Mouse (Mus musculus): ENCODE results near the gene Ntn3. TPM values are rescaled to one million over a fixed set of nuclear protein-coding genes. Genes with fewer than 3 reads are reported as not detected.

Gene Ntn3
- polyA plus RNA-seq, 1 experiment from 2014 or later, result 14.0 TPM

GRCm38 (mm10) chr17:24226721-24227120 lies 17.4 kb upstream of the Ntn3 start:
- ATAC-seq (ENCODE audit: insufficient number of reproducible peaks, insufficient read depth, low FRiP score, low TSS enrichment, low read depth), result no peak
- no peak overlapping the region for H3K27ac ChIP-seq
- H3K4me2 ChIP-seq, result no peak overlapping the region
- peaks cover 91% of the 10 kb centered on the region for H3K36me3 ChIP-seq
- H3K9ac ChIP-seq, result peak overlapping the region; percentile 21; the same call in 1 of the 2 replicates
- no peaks in the 10 kb centered on the region for H3K9me3 ChIP-seq
- no peaks in the 10 kb centered on the region for H3K27me3 ChIP-seq
- WGBS, result 93% methylated on average over 8 of the region's 8 CpGs
- H3K4me1 ChIP-seq, result no peaks in the 10 kb centered on the region
- no peak overlapping the region for H3K4me3 ChIP-seq

GRCm38 (mm10) chr17:24225851-24226250 lies 16.5 kb upstream of the Ntn3 start:
- no peak overlapping the region for H3K27ac ChIP-seq

GRCm38 (mm10) chr17:24224741-24225140 lies 15.4 kb upstream of the Ntn3 start:
- Histone ChIP-seq H3K27me3 (no peaks in the 10 kb centered on the region), H3K4me3 (no peak overlapping the region), H3K9ac (no peak overlapping the region), H3K27ac (no peak overlapping the region), H3K9me3 (no peaks in the 10 kb centered on the region), H3K36me3 (peaks cover 72% of the 10 kb centered on the region), H3K4me2 (no peak overlapping the region), H3K4me1 (peaks cover 10% of the 10 kb centered on the region)
- no peak for ATAC-seq (ENCODE audit: insufficient number of reproducible peaks, insufficient read depth, low FRiP score, low TSS enrichment, low read depth)
- WGBS, result 85% methylated on average over 10 of the region's 10 CpGs

More at GRCm38 (mm10) chr17:24225851-24226250, 16.5 kb upstream of the Ntn3 start:
- no peaks in the 10 kb centered on the region for H3K27me3 ChIP-seq
- H3K4me1 ChIP-seq, result peaks cover 5% of the 10 kb centered on the region
- peaks cover 83% of the 10 kb centered on the region for H3K36me3 ChIP-seq
- WGBS, result 94% methylated on average over 5 of the region's 5 CpGs
- H3K4me3 ChIP-seq, result no peak overlapping the region
- H3K4me2 ChIP-seq, result no peak overlapping the region
- ATAC-seq (ENCODE audit: insufficient number of reproducible peaks, insufficient read depth, low FRiP score, low TSS enrichment, low read depth), result no peak
- no peaks in the 10 kb centered on the region for H3K9me3 ChIP-seq
- H3K9ac ChIP-seq, result no peak overlapping the region

GRCm38 (mm10) chr17:24223513-24223912 lies 14.2 kb upstream of the Ntn3 start:
- no peak for ATAC-seq (ENCODE audit: insufficient number of reproducible peaks, insufficient read depth, low FRiP score, low TSS enrichment, low read depth)
- H3K4me1 ChIP-seq, result peaks cover 15% of the 10 kb centered on the region
- H3K9ac ChIP-seq, result 0 out of 2 replicates have a peak overlapping the region, but pooled peaks have one; percentile 0
- H3K36me3 ChIP-seq, result peaks cover 63% of the 10 kb centered on the region
- H3K27ac ChIP-seq, result no peak overlapping the region
- H3K27me3 ChIP-seq, result no peaks in the 10 kb centered on the region
- no peaks in the 10 kb centered on the region for H3K9me3 ChIP-seq
- H3K4me2 ChIP-seq, result no peak overlapping the region
- WGBS, result 92% methylated on average over 5 of the region's 5 CpGs
- no peak overlapping the region for H3K4me3 ChIP-seq

- Histone ChIP-seq H3K27ac (no peak overlapping the region), H3K9me3 (no peaks in the 10 kb centered on the region), H3K4me3 (no peak overlapping the region), H3K4me2 (no peak overlapping the region), H3K9ac (0 out of 2 replicates have a peak overlapping the region, but pooled peaks have one; percentile 27), H3K36me3 (peaks cover 63% of the 10 kb centered on the region), H3K27me3 (no peaks in the 10 kb centered on the region), H3K4me1 (peaks cover 15% of the 10 kb centered on the region)
- 79% methylated on average over 6 of the region's 6 CpGs for WGBS
- no peak for ATAC-seq (ENCODE audit: insufficient number of reproducible peaks, insufficient read depth, low FRiP score, low TSS enrichment, low read depth)
Observed at GRCm38 (mm10) chr17:24222653-24223052, 13.3 kb upstream of the Ntn3 start.

DNA sequence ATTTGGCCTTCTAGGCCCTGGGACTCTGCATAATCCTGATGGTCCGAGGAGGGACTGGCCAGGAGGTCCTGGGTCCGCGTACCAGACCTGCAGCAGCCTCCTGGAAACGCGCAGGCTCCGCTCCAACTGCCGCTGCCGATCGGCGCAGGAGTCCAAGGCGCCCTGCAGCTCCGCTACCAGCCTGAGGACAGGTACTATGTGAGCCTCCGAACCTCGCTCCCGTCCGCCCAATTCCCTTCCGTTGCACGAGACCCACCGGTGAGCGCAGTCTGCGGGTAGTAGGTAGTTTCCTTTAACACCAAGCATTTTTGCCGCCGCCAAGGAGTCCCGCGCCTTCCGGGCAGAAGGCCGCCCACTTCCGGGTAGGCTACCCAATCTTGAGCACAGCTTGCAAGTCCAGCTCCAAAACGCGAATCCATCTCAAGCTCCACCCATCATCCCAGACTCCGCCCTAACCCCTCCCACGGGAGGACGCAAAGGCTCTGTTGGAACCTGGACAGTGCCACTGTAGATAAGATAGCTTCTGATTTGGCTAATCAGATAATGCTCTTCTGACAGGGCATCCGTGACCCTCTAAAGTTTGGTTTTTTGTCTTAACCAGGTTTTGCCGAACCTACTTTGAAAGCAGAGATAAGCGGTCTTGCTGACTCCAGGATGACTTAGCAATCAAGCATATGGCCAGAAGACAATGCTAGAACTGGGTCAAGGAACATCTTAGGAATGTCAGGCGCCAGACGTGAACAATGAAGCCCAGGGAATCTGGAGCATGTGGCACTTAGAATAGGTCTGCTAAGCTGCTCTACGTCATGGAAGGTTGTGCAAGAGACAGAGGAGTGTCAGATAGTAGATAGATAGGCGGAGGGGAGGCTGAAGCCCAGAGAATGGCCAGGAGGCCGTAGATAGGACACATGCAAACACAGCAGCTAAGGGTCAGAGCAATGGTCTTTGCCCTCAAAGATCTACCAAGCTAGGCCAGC lies 11.4 kb upstream of the Ntn3 start, which contains the start of gene Tedc2:
Gene Tedc2, minus strand, starts transcription at position 417 of the 977 bp plus-strand sequence.
- Histone ChIP-seq H3K27ac (peak within 1 kb of the TSS; percentile 65; the same call in 1 of the 2 replicates), H3K36me3 (peaks cover 61% of the 10 kb centered on the region)

GRCm38 (mm10) chr17:24216836-24217235 lies 7.5 kb upstream of the Ntn3 start:
- Histone ChIP-seq H3K9me3 (no peaks in the 10 kb centered on the region), H3K4me1 (peaks cover 22% of the 10 kb centered on the region), H3K36me3 (peaks cover 36% of the 10 kb centered on the region), H3K4me3 (no peak overlapping the region), H3K4me2 (no peak overlapping the region), H3K9ac (no peak overlapping the region), H3K27me3 (no peaks in the 10 kb centered on the region), H3K27ac (no peak overlapping the region)
- 59% methylated on average over 4 of the region's 4 CpGs for WGBS
- ATAC-seq (ENCODE audit: insufficient number of reproducible peaks, insufficient read depth, low FRiP score, low TSS enrichment, low read depth), result no peak

More for the DNA sequence above, 11.4 kb upstream of the Ntn3 start, which contains the start of gene Tedc2:
- peak within 1 kb of the TSS; percentile 85 for H3K9ac ChIP-seq
- peak; percentile 86 for ATAC-seq (ENCODE audit: insufficient number of reproducible peaks, insufficient read depth, low FRiP score, low TSS enrichment, low read depth)
- peak within 1 kb of the TSS; percentile 92 for H3K4me2 ChIP-seq
- H3K27me3 ChIP-seq, result no peaks in the 10 kb centered on the region
- H3K9me3 ChIP-seq, result no peaks in the 10 kb centered on the region
- peak within 1 kb of the TSS; percentile 82 for H3K4me3 ChIP-seq
- 6% methylated on average over 41 of the region's 41 CpGs for WGBS
- H3K4me1 ChIP-seq, result peaks cover 15% of the 10 kb centered on the region

DNA sequence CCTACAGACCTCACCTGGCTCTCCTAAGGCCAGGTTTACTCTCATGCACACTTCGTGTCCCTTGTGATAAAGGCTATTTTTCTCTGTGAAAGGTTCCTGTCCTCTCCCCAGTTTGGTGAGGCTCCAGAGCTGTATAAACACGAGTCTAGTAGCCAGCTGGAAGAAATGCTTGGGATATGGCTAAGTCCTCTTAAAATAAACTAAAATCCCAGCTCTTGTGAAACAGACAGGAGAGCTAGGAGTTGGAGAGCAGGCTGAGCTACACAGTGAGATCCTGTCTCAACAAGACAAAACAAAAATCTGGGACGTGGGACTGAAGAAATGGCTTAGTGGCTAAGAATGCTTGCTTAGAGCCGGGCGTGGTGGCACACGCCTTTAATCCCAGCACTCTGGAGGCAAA lies 3.9 kb upstream of the Ntn3 start:
- Histone ChIP-seq H3K27me3 (no peaks in the 10 kb centered on the region), H3K9ac (no peak overlapping the region), H3K4me3 (no peak overlapping the region), H3K4me2 (no peak overlapping the region), H3K4me1 (peaks cover 43% of the 10 kb centered on the region), H3K9me3 (no peaks in the 10 kb centered on the region), H3K36me3 (peaks cover 32% of the 10 kb centered on the region), H3K27ac (no peak overlapping the region; the same call in 1 of the 2 replicates)
- 69% methylated on average over 6 of the region's 6 CpGs for WGBS
- ATAC-seq (ENCODE audit: insufficient number of reproducible peaks, insufficient read depth, low FRiP score, low TSS enrichment, low read depth), result no peak

GRCm38 (mm10) chr17:24212441-24213018 lies 3.2 kb upstream of the Ntn3 start:
- no peak overlapping the region for H3K9ac ChIP-seq
- no peaks in the 10 kb centered on the region for H3K27me3 ChIP-seq
- peaks cover 50% of the 10 kb centered on the region for H3K4me1 ChIP-seq
- H3K9me3 ChIP-seq, result no peaks in the 10 kb centered on the region
- peaks cover 25% of the 10 kb centered on the region for H3K36me3 ChIP-seq
- peak overlapping the region; percentile 90 for H3K4me2 ChIP-seq
- WGBS, result 27% methylated on average over 5 of the region's 5 CpGs
- H3K27ac ChIP-seq, result peak overlapping the region; percentile 97; the same call in 1 of the 2 replicates
- peak overlapping the region; percentile 53 for H3K4me3 ChIP-seq
- no peak for ATAC-seq (ENCODE audit: insufficient number of reproducible peaks, insufficient read depth, low FRiP score, low TSS enrichment, low read depth)

GRCm38 (mm10) chr17:24211631-24212440 lies 2.5 kb upstream of the Ntn3 start:
- H3K27me3 ChIP-seq, result no peaks in the 10 kb centered on the region
- peak; percentile 8 for ATAC-seq (ENCODE audit: insufficient number of reproducible peaks, insufficient read depth, low FRiP score, low TSS enrichment, low read depth)
- peak overlapping the region; percentile 90 for H3K4me2 ChIP-seq
- H3K9ac ChIP-seq, result peak overlapping the region; percentile 81
- peak overlapping the region; percentile 97 for H3K27ac ChIP-seq
- H3K9me3 ChIP-seq, result no peaks in the 10 kb centered on the region
- H3K36me3 ChIP-seq, result peaks cover 20% of the 10 kb centered on the region
- H3K4me1 ChIP-seq, result peaks cover 56% of the 10 kb centered on the region
- WGBS, result under 1% methylated on average over 37 of the region's 37 CpGs
- peak overlapping the region; percentile 53 for H3K4me3 ChIP-seq

DNA sequence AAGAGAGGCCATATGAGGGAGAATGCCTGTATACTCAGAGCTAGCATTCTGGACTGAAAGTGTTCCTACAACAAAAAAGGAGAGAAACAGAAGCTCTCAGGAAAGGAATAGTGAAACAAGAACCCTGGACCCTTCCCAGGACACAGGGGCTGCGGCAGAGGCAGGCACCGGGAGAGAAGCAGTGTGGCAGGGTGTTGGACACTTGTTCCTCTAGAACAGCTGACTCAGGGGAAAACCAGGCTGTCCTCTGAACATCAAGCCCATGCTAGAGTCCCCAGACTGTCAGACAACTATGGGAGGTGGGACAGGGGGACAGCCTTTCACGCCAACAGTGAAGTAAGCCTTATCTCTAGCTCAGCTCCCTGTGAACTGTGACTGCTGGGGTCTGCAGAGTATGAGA lies 1.3 kb upstream of the Ntn3 start:
- H3K4me3 ChIP-seq, result no peak overlapping the region

More for the DNA sequence above, 1.3 kb upstream of the Ntn3 start:
- no peaks in the 10 kb centered on the region for H3K9me3 ChIP-seq
- H3K27me3 ChIP-seq, result peaks cover 5% of the 10 kb centered on the region; the same call in 1 of the 2 replicates
- peak overlapping the region; percentile 97 for H3K27ac ChIP-seq
- peak overlapping the region; percentile 96 for H3K4me2 ChIP-seq
- ATAC-seq (ENCODE audit: insufficient number of reproducible peaks, insufficient read depth, low FRiP score, low TSS enrichment, low read depth), result no peak
- peaks cover 7% of the 10 kb centered on the region for H3K36me3 ChIP-seq
- H3K9ac ChIP-seq, result peak overlapping the region; percentile 81; the same call in 1 of the 2 replicates
- WGBS, result 74% methylated on average over 3 of the region's 3 CpGs
- H3K4me1 ChIP-seq, result peaks cover 69% of the 10 kb centered on the region

Measured in embryonic facial prominence, embryonic 13.5 days (tissue).